Mouse (Mus musculus) forebrain, embryonic 10.5 days (tissue): ENCODE measurements around the gene Hoxc12. TPM values are rescaled to one million over a fixed set of nuclear protein-coding genes. Genes with fewer than 3 reads are reported as not detected.
A peak's percentile ranks its signal among the peaks of the same experiment; 100 is the strongest.

Experiments
- DNase-seq: peaks from one replicate; pipeline ENCODE4 v3.0.0-alpha.2; 2017; ENCODE audit warnings: low spot score; ENCODE audit errors: extremely low spot score
- H3K27ac ChIP-seq: fragments of 300-500 bp; sonication (generic); 2 replicates; pipeline ENCODE4 v1.5.1; 2016; ENCODE audit warnings: mild to moderate bottlenecking
- H3K27me3 ChIP-seq: fragments of 300-500 bp; sonication (generic); 2 replicates; pipeline ENCODE4 v1.6.1; 2016; ENCODE audit warnings: mild to moderate bottlenecking; ENCODE audit not compliant: poor library complexity, severe bottlenecking
- H3K36me3 ChIP-seq: fragments of 300-500 bp; sonication (generic); replicated peaks from 2 replicates; pipeline ENCODE4 v1.6.1; 2016; ENCODE audit warnings: mild to moderate bottlenecking, moderate library complexity
- H3K4me1 ChIP-seq: fragments of 300-500 bp; sonication (generic); 2 replicates; pipeline ENCODE4 v1.6.1; 2016
- H3K4me3 ChIP-seq: fragments of 300-500 bp; sonication (generic); 2 replicates; pipeline ENCODE4 v1.5.1; 2016; ENCODE audit warnings: mild to moderate bottlenecking, moderate library complexity
- H3K9me3 ChIP-seq: fragments of 300-500 bp; sonication (generic); 2 replicates; pipeline ENCODE4 v1.6.1; 2016; ENCODE audit warnings: mild to moderate bottlenecking, moderate library complexity
- WGBS: fragments of 180-500 bp; shearing (Covaris S2); methylation state at CpG from one replicate; pipeline ENCODE4 v1.1.7; 2016; 5-methylcytosine and 5-hydroxymethylcytosine counted together
- polyA plus RNA-seq: library from polyadenylated mRNA; unstranded; fragments of >200 nt; fragmentation: Nextera tagmentation; extraction: Ambion mirVana; gene quantifications from 2 replicates; pipeline ENCODE4 v1.2.1, GENCODE M21; 2016

Gene Hoxc12
- polyA plus RNA-seq: not detected in 2 replicates

DNA sequence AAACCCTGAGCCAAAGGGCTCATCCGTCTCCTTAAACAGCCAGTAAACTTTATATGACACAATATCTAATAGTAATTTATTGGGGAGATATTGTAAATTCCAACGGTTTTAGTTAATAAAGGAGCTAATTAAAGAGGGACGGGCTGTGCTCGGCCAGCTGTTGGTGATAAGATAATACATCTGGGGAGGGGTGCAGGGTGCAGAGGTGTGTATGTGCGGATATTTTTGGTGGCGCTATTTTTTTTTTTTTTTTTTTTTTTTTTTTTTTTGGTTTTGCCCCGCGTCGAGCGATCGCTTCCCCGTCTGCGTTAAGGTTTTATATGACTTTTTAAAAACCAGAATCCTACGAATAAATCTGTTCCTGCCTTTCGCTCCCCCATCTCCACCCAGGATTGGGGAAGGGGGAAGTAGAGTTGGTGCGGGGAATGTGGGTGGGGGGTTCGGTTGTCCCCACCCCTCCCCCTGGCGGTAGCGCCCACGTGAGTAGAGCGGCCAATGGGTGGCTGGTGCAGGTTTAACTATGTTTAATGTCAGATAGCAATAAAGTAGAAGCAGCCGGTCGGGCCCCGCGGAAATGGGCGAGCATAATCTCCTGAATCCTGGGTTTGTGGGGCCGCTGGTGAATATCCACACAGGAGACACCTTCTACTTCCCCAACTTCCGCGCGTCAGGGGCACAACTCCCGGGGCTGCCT is at the start of gene Hoxc12:
Gene Hoxc12 (plus strand): TSS at position 479 of the 694 bp plus-strand sequence.
- Histone ChIP-seq H3K9me3 (no peaks in the 10 kb centered on the region), H3K4me3 (no peak within 1 kb of the TSS), H3K27ac (no peak within 1 kb of the TSS), H3K36me3 (no peaks in the 10 kb centered on the region), H3K4me1 (peaks cover 9% of the 10 kb centered on the region), H3K27me3 (peaks cover 100% of the 10 kb centered on the region)
- no peak for DNase-seq
- 1% methylated on average over 31 of the region's 31 CpGs for WGBS

GRCm38 (mm10) chr15:102895115-102895514 is 41.4 kb upstream of the Hoxc12 start:
- H3K4me1 ChIP-seq: no peaks in the 10 kb centered on the region
- no peaks in the 10 kb centered on the region for H3K36me3 ChIP-seq
- 91% methylated on average over 6 of the region's 6 CpGs for WGBS
- DNase-seq: no peak
- no peaks in the 10 kb centered on the region for H3K9me3 ChIP-seq
- no peak overlapping the region for H3K27ac ChIP-seq
- H3K4me3 ChIP-seq: no peak overlapping the region
- peaks cover 21% of the 10 kb centered on the region for H3K27me3 ChIP-seq

GRCm38 (mm10) chr15:102904946-102905345 is 31.6 kb upstream of the Hoxc12 start:
- Histone ChIP-seq H3K4me1 (no peaks in the 10 kb centered on the region), H3K4me3 (no peak overlapping the region), H3K9me3 (no peaks in the 10 kb centered on the region), H3K27ac (no peak overlapping the region), H3K27me3 (peaks cover 86% of the 10 kb centered on the region), H3K36me3 (no peaks in the 10 kb centered on the region)
- WGBS: 65% methylated on average over 1 of the region's 1 CpGs
- no peak for DNase-seq

- no peaks in the 10 kb centered on the region for H3K9me3 ChIP-seq
- no peak overlapping the region for H3K27ac ChIP-seq
- DNase-seq: peak; percentile 26
- peaks cover 100% of the 10 kb centered on the region for H3K27me3 ChIP-seq
- no peaks in the 10 kb centered on the region for H3K36me3 ChIP-seq
- H3K4me3 ChIP-seq: no peak overlapping the region
- WGBS: under 1% methylated on average over 4 of the region's 4 CpGs
- no peaks in the 10 kb centered on the region for H3K4me1 ChIP-seq
Observed at GRCm38 (mm10) chr15:102909536-102909935, 27.0 kb upstream of the Hoxc12 start.

GRCm38 (mm10) chr15:102910038-102910437 is 26.5 kb upstream of the Hoxc12 start:
- H3K36me3 ChIP-seq: no peaks in the 10 kb centered on the region
- H3K27me3 ChIP-seq: peaks cover 100% of the 10 kb centered on the region
- WGBS: 0% methylated on average over 18 of the region's 18 CpGs
- H3K9me3 ChIP-seq: no peaks in the 10 kb centered on the region
- H3K4me1 ChIP-seq: no peaks in the 10 kb centered on the region
- H3K4me3 ChIP-seq: no peak overlapping the region
- H3K27ac ChIP-seq: no peak overlapping the region
- no peak for DNase-seq

GRCm38 (mm10) chr15:102910496-102911095 is 26.0 kb upstream of the Hoxc12 start:
- Histone ChIP-seq H3K27me3 (peaks cover 100% of the 10 kb centered on the region), H3K36me3 (no peaks in the 10 kb centered on the region), H3K4me1 (no peaks in the 10 kb centered on the region), H3K9me3 (no peaks in the 10 kb centered on the region), H3K27ac (no peak overlapping the region), H3K4me3 (no peak overlapping the region)
- DNase-seq: peak; percentile 37
- under 1% methylated on average over 22 of the region's 22 CpGs for WGBS

DNA sequence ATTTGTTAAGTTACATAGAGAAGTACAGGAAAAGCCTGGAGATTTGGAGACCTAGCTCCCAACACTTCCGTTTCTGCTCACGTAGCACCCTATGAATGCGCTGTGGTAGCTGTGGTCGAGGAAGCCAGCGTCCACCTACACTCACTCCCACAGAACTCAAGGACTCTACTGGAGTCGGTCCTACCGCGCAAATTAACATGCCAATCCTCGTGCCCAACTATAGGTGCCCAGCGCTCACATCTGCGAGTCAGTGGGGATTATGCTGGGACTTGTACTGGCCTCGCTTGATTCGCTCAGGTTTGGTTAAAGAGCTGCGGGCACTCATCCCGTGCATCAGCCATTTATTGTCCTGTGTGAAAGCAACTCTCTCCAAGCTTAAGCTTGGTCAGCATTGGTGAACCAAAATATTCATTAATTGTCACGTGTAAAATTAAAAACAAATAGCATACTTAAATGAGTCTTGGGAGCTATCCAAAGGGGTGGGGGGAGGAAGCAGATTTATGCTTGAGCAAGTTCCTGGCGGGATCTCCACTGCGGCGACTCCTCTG is 23.4 kb upstream of the Hoxc12 start:
- DNase-seq: peak; percentile 33
- no peak overlapping the region for H3K27ac ChIP-seq
- no peaks in the 10 kb centered on the region for H3K4me1 ChIP-seq
- no peaks in the 10 kb centered on the region for H3K9me3 ChIP-seq
- under 1% methylated on average over 19 of the region's 19 CpGs for WGBS
- no peak overlapping the region for H3K4me3 ChIP-seq
- peaks cover 100% of the 10 kb centered on the region for H3K27me3 ChIP-seq
- H3K36me3 ChIP-seq: no peaks in the 10 kb centered on the region

- H3K9me3 ChIP-seq: no peaks in the 10 kb centered on the region
- H3K4me3 ChIP-seq: no peak overlapping the region
- DNase-seq: no peak
- 1% methylated on average over 20 of the region's 20 CpGs for WGBS
- H3K27me3 ChIP-seq: peaks cover 100% of the 10 kb centered on the region
- H3K4me1 ChIP-seq: peaks cover 17% of the 10 kb centered on the region
- H3K27ac ChIP-seq: no peak overlapping the region
- no peaks in the 10 kb centered on the region for H3K36me3 ChIP-seq
Observed at GRCm38 (mm10) chr15:102917972-102918572, 18.5 kb upstream of the Hoxc12 start.

DNA sequence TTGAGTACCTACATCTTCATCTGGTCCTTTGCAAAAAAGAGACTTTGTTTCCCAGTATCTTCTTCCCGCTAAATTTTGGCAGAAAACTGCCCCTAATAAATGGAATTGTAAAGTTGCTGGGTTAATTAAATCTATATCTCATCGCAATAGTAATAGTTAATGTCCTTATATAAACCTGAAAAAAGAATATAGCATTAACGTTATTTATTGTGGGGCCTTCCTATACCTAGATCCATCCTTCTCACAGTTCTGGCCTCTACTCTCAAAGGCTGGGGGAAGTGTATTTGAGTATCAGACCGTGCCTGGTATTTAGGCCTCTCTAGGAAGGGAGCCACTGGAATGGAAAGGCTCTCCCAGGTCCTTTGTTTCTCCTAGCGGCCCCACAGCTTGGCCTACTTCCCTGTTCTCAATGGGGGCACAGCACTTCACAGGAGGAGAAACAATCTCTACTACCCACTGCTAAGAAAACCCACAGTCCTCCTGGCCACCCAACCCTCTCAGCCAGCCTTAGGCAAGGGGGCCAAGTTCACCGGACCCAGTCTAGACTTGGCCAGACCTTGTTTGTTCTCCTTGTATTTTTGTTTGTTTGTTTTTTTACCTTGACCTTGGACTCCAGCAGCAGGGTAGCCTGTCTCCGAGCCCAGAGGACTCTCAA is 17.8 kb upstream of the Hoxc12 start:
- Histone ChIP-seq H3K4me3 (no peak overlapping the region), H3K27me3 (peaks cover 100% of the 10 kb centered on the region), H3K36me3 (no peaks in the 10 kb centered on the region), H3K27ac (no peak overlapping the region), H3K4me1 (peaks cover 17% of the 10 kb centered on the region), H3K9me3 (no peaks in the 10 kb centered on the region)
- DNase-seq: peak; percentile 21
- 2% methylated on average over 7 of the region's 7 CpGs for WGBS

DNA sequence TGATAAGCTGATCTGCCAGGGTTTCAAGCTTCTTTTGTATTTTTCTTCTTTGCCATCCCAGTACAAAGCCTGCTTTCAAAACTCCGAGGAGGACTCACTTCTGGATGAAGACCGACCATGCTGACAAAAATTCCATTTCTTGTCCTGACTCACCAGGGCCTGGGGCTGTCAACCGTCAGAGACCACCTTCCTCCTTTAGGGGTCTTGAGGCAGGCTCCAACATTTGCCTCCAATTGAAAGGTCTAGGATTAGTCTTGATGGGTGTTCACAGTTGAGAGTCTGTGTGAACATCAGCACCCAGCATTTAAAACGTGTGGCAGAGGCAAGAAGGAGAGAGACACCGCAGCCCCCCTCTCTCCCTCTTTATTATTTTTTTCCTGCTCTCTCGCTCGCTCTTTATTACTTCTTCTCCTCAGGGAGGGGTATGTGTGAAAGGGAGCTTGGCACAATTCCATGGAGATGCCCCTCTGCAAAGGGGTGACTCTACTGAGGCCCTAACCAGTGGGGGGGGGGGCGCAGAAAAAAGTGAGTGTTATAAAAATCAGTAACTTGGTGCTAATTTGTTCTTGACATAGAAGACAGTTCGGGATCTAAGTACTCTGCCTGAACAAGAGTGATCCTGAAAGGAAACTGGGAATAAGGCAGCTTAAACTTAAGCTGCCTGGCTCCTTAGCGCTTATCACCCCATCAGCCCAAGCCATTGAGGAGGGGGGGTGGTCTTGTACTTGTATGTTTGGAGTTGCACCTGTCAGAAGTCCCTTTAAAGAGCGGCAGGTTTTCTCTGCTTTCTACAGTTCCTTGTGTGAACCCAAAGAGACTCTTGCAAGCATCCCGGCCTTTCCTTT is 17.0 kb upstream of the Hoxc12 start:
- no peaks in the 10 kb centered on the region for H3K36me3 ChIP-seq
- no peaks in the 10 kb centered on the region for H3K9me3 ChIP-seq
- H3K4me1 ChIP-seq: peaks cover 17% of the 10 kb centered on the region
- H3K27ac ChIP-seq: no peak overlapping the region
- peaks cover 100% of the 10 kb centered on the region for H3K27me3 ChIP-seq
- 2% methylated on average over 12 of the region's 12 CpGs for WGBS
- no peak overlapping the region for H3K4me3 ChIP-seq
- no peak for DNase-seq

DNA sequence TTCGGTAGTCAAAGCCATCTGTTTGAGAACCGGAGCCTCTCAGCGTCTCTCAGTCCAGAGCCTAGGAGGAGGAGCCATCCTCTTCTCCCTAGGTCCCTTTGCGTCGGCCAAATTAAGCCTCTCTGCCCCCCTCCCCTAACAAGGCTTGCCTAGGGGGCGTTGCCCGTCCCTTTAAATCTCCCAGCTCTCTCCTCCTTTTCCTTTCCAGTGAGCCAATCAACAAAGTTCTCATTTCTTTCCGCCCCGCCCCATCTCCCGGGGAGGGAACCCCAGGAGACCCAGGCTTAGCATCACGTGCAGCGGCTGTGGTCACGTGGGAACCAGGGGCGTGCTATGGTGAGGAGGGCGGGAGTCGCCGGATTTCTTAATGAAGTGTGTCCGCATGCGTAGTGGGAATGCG is 15.9 kb upstream of the Hoxc12 start:
- peak; percentile 82 for DNase-seq
- H3K9me3 ChIP-seq: no peaks in the 10 kb centered on the region
- H3K27me3 ChIP-seq: peaks cover 100% of the 10 kb centered on the region
- no peak overlapping the region for H3K27ac ChIP-seq
- peak overlapping the region; percentile 30 for H3K4me3 ChIP-seq
- H3K4me1 ChIP-seq: peaks cover 17% of the 10 kb centered on the region
- under 1% methylated on average over 20 of the region's 20 CpGs for WGBS
- no peaks in the 10 kb centered on the region for H3K36me3 ChIP-seq
